Mouse (Mus musculus): Measurements from ENCODE around the gene Morn3. TPM values are rescaled to one million over a fixed set of nuclear protein-coding genes. Genes with fewer than 3 reads are reported as not detected.
"Not testable (repeated sequence)": the region's sequence is repeated elsewhere in the genome, so short reads cannot be mapped to it uniquely, and the experiment has no call there.

Gene Morn3
- not detected in 2 replicates for polyA plus RNA-seq (2012; rRNA removed)

DNA sequence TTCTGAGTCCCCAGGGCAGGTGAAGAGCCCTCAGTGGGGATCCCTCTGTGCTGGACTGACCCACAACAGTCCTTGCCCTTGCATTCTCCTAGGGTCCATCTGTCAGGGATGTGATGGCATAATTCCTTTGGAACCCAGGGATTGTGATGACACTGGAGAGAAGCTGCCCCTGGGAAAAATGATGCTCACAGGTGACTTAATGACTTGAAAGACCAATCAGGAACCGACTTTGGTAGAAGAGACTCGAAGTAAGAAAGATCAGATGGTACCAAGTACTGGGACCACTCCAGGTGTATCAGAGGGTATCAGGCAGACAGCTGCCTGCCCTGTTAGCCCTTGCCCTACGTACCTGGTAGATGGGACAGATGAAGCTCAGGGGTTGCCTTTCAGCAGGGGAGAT, at the start of gene Morn3:
TSS of gene Morn3 (minus strand) at position 101 of the 400 bp plus-strand sequence.
- no peak for DNase-seq (ENCODE audit: low spot score)

GRCm38 (mm10) chr5:123096299-123096698, 49.5 kb upstream of the Morn3 start:
- no peak for DNase-seq (ENCODE audit: low spot score)

GRCm38 (mm10) chr5:123094238-123094991, 47.6 kb upstream of the Morn3 start:
- no peak for DNase-seq (ENCODE audit: low spot score)

GRCm38 (mm10) chr5:123093077-123093633, 46.3 kb upstream of the Morn3 start:
- no peak for DNase-seq (ENCODE audit: low spot score)

DNA sequence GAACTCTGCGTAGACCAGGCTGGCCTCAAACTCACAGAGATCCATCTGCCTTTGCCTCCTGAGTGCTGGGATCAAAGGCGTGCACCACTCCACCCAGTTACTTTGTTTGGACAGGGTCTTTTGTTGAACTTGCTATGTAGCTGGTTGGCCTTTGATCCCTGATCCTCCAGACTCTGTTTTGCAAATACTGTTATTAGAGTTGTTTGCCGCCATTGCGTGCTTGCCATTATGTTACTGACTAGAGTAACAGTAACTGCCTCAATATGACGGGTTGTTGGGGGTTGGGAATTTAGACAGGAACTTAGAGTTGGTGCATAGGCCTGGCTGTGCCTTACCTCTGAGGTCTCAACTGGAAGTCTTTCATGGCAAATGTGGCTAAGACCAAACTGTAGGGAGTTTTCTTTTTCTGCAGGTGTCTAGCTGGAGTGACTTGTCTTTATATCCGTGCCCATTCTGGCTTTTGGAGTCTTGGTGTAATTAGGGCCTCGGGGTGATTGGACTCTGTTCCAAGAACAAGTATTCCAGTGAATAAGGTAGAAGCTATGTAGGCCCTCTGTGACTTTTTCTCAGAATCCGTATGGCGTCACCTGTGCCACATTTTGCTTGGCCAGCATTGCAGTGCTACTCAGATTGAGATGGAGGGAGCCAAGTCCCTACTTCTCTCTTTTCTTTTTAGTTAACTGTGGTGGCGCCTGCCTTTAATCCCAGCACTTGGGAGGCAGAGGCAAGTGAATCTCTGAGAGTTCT, 43.9 kb upstream of the Morn3 start:
- DNase-seq (ENCODE audit: low spot score) = no peak

DNA sequence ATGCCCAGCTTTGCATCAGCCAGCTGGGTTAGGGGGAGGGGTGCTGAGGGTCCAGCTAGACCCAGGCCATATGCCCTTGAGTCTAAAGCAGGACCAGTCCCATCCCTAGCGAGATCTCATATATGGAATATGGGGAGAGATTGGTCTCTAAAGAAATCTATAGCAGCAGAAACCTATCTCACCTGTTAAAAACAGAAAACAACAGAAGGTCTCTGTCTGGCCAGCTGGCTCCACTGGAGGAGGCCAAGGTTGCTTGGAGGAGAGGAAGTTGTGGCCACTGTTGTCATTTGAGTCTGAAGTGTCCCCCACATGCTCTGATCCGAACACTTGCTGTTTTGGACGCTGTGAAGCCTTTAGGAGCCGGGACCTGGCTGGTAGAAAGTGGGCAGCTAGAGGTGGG, 42.0 kb upstream of the Morn3 start:
- DNase-seq (ENCODE audit: low spot score) = no peak

GRCm38 (mm10) chr5:123086501-123086900, 39.7 kb upstream of the Morn3 start:
- no peak for DNase-seq (ENCODE audit: low spot score)

DNA sequence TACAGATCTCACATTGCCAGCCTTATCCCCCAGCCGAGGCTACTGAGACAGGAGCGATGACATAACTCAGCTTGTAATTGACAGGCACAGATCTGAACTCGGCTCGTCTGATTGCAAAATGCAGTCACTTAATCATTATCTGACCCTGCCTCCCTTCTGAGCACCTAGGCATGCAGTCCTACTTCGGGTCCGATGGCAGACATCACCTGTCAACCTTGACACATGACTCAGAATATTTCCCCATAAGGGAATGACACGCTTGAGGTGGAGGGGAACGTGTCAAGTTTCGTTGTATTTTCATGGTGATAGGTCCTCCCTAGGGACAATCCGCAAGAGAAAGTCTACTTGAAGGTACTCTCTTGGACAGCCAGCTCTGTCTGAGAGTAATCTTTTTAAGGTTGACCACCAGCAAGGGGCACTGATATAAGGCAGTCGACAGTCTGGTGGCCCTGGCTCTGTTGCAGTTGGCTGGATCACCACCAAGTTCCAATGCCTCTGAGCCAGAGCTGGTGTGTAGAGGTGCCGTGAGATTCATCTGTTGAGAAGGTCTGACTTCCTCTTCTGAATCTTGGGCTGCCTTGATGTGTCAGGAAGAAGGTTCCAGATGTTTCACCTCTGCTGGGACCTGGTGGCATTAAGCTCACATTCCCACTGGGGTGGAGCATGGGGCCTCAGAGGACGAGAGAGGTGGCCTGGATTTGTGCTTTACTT, 36.7 kb upstream of the Morn3 start:
- DNase-seq (ENCODE audit: low spot score) = no peak

DNA sequence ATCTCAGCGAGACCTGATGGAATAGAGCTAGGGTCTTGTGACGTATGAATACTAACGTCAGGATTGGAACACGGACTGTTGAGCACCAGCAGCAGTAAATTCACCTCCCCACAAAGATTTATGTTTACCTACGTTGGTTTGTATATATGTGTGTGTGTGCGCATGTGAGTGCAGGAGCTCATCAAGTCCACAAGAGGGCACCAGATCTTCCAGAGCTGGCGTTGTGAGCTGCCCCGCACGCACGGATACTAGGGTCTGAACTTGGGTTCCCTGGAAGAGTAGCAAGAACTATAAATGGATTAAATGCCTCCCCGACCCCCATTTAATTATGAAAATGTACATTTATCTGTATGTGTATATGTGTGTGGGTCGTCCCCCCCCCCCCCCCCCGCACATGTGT, 33.7 kb upstream of the Morn3 start:
- no peak for DNase-seq (ENCODE audit: low spot score)

DNA sequence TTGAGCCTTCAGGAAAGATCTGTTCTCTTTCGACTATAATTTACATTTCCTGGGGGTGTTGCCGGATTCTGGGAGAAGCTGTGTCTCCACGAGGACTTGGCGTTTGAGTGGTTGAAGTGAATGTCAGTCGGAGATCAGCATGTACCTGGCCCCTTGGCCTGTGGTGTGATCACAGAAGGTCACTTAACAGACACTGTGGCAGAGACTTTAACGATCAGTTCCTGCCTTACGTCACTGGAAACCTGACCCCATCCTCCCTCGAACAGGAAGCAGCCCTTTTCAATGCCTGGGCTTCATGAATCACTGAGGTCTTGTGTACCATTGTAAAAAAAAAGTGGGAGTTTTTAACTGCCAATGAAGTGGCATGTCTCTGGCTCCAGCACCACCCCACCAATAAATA, 33.2 kb upstream of the Morn3 start:
- DNase-seq (ENCODE audit: low spot score) = no peak

GRCm38 (mm10) chr5:123079568-123079967, 32.8 kb upstream of the Morn3 start:
- no peak for DNase-seq (ENCODE audit: low spot score)

- DNase-seq (ENCODE audit: low spot score) = no peak
Measured at GRCm38 (mm10) chr5:123076419-123077281, 29.8 kb upstream of the Morn3 start.

GRCm38 (mm10) chr5:123075576-123076418, 29.0 kb upstream of the Morn3 start:
- peak; percentile 93 for DNase-seq (ENCODE audit: low spot score)

DNA sequence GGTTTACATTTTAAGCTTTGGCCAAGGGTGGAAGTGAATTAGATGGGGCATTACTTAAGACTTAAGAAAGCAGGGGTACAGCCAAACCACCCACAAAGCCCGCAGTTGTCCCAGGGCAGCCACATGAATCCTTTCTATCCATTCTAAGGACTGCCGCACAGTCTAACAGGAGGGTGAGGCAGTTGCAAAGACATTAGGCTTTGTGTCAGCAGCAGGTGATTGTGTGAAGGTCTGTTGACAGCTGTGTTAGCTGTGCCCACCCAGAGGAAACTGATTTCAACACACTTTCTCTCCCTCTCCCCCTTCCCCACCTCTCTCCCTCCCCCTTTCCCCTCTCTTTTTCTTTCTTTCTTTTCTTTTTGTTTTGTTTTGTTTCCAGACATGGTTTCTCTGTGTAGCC, 21.9 kb upstream of the Morn3 start:
- DNase-seq (ENCODE audit: low spot score) = no peak

- no peak for DNase-seq (ENCODE audit: low spot score)
Measured at GRCm38 (mm10) chr5:123068115-123068514, 21.3 kb upstream of the Morn3 start, which contains the start of gene Tmem120b. TSS of gene Tmem120b (plus strand) at chr5:123068415.

DNA sequence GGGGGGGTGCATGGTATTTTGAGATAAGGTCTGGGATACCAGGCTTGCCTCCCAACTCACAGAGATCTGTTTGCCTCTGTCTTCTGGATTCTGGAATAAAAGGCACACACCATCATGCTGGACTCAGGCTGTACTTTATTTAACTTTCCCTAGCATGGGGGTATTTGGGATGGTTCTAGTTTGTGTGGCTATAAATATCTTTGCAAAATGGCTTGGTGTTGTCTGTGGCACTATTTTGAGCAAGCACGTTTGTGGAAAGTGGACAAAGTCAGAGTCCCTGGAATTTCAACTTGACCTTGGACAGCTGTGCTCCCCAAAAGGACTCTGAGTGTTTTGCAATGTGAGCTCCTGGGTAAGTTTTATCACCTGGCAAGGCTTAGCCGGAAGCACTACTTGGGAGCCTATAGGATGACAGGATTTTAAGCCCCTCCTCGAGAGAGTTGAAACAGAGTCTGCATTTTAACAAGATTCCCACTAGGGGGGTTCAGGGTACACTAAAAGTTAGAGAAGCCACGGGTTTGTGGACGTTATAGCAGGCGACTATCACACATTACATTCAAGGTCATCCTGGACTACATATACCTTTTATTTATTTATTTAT, 20.7 kb upstream of the Morn3 start:
- DNase-seq (ENCODE audit: low spot score) = no peak

- no peak for DNase-seq (ENCODE audit: low spot score)
Measured at GRCm38 (mm10) chr5:123064207-123064606, 17.4 kb upstream of the Morn3 start.

DNA sequence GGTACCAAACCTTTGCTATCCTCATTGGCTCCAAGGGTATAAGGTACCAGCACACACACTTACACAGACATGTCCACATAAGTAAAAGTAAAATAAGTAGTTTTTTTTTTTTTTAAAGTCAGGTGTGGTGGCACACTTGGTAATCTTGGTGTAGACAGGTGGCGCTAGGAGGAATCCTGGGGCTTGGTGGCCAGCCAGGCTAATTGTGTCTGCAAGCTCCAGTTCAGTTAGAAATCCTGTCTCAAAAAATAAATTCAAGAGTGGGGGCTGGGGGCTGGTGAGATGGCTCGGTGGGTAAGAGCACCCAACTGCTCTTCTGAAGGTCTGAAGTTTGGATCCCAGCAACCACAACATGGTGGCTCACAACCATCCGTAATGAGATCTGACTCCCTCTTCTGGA, 16.3 kb upstream of the Morn3 start:
- no peak for DNase-seq (ENCODE audit: low spot score)

DNA sequence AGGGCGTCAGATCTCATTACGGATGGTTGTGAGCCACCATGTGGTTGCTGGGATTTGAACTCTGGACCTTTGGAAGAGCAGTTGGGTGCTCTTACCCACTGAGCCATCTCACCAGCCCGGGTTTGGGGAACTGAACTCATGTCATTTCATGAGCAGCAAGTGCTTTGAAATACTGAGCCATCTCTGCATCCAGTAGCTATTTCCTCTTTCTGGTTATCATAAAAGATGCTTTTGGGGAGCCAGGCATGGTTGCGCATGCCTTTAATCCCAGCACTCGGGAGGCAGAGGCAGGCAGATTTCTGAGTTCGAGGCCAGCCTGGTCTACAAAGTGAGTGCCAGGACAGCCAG, 14.6 kb upstream of the Morn3 start:
- DNase-seq (ENCODE audit: low spot score) = not testable (repeated sequence)
